Mouse (Mus musculus): Measurements from ENCODE around the gene Mc3r.

- TF ChIP-seq CTCF (conservative IDR thresholded peaks at IDR 0.05; ENCODE audit: insufficient read depth, insufficient read length, low read depth, low read length) (no peak), POLR2A (IDR thresholded peaks at IDR 0.05; ENCODE audit: low read depth, low read length) (no peak)
Measured at GRCm38 (mm10) chr2:172257471-172258065, 9.3 kb downstream of the Mc3r start.

Measured in kidney, adult 2 months (tissue).